Mouse (Mus musculus) brain, embryonic 18.5 days (tissue): ENCODE results near the gene Gm6121.
"Not testable (repeated sequence)": the region's sequence is repeated elsewhere in the genome, so short reads cannot be mapped to it uniquely, and the experiment has no call there.

Source experiments
- DNase-seq: peaks from one replicate; pipeline ENCODE4 v3.0.0-alpha.2; 2012; ENCODE audit warnings: low read depth, low spot score

Gene Gm6121

DNA sequence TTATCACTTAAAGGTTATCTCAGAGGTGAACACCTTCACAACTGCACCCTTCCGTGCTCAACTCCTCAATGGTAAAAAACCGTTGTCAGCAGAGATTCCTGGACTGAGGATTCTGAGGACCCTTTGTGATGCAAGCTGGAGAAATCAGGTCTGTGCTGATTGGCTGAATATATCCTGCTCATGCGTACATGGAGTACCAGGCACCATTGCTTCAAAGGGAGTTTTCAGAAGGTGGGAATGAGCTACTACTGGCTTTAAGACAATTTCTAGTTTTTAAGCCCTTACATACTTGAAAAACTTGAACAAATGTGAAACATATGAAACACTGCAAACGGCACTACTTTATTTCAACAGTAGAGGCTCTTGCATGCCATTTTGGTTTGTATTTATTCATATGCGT, at the start of gene Gm6121:
Gene Gm6121, minus strand, starts transcription at position 101 of the 400 bp plus-strand sequence.
- not testable (repeated sequence) for DNase-seq
